Mouse (Mus musculus) CD8-positive naive resting alpha-beta T cell, adult 57 days (primary cell): Measurements from ENCODE around the gene Otulinl. TPM values are rescaled to one million over a fixed set of nuclear protein-coding genes. Genes with fewer than 3 reads are reported as not detected.

Experiments
- total RNA-seq: library from RNA; stranded (reverse); gene quantifications from one replicate; pipeline ENCODE4 v1.2.4, GENCODE M21; 2023

The Otulinl gene
- 176 TPM for total RNA-seq

DNA sequence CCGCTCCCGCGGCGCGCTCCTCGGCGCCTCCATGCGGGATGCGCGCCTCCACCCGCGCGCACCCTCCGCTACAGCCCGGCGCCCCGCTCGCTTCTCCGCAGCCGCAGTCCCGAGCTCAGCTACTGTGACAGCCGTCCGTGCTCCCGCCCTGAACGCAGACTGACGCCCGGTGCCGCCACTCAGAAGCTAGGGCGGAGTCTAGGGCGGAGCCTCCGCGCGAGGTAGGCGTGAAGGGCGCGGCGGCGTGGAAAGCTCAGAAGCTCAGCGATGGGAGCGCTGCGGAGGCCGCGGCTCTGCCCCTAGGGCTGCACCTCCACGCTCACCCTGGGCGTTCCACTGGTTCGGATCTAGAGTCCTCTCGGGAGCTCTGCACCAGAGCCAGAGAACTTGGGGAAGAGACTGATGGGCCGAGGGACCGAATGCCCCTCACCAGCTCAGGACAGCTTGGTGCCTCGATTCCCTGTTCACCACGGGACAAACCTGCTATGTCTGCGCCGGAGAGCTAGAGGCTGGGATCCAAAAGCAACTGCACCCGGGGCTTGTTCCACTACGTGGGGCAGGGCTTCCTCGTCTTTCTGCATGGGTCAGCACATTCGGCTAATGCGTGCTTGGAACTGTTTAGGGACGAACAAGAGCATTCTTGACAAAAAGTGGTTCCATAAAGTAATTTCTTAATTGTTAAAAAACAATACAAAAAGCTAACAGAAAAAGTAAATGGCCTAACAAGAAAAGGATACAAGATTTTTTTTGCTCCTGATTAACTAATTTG is at the start of gene Otulinl:
Otulinl (minus strand) TSS at position 161 of the 769 bp plus-strand sequence.

DNA sequence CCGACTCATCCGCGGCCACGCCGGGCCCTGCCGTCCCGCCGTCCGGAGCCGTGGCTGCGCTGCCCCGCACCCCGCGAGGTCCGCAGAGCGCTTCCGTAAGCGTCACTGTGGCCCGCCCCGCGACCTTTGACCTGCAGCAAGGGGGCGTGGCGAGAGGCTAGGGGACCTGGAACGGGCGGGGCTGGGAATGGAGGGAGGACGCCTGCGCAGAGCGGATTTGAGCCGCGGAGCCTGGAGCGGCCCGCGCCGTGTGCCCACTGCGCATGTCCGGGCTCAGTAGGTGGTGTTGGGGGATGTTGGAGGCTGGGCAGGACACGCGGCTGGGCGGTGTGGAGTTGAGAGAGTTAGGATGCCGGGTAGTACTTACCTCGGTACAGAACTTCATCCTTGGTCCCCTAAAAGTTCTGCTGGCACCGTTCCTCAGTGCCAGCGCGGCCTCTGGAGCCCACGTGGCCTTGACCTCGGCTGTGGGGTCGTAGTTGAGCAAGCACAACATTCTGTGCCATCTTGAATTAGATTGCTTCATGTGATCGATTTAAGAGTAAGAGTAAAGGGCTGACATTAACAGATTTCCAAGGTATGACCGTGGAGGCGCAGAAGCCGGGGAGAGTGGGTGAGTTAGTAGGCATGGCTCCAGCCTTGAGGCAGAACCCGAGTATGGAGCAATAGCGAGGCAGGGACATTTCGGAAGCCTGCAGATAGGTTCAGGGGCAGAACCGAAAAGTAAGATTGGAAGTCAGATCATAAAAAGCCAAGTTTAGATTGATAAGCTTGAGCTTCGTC is 50.6 kb downstream of the Otulinl start, which contains the start of gene Otulin:
Otulin (minus strand) TSS at position 93 of the 783 bp plus-strand sequence.

Other genes with a start within 250 kb of the Otulinl start
- 22.3 TPM for gene Ank, start 214.9 kb downstream of the Otulinl start, total RNA-seq
- 72.6 TPM for gene Otulin, start 50.9 kb downstream of the Otulinl start, total RNA-seq